Mouse (Mus musculus) lung, adult 18-20 months (tissue): ENCODE results near the gene Kyat3.
"Not testable (repeated sequence)": the region's sequence is repeated elsewhere in the genome, so short reads cannot be mapped to it uniquely, and the experiment has no call there.

Experiments used
- DNase-seq, 2 experiments: peaks; one replicate each; pipeline ENCODE4 v3.0.0; 2022; ENCODE audit warnings: mixed read lengths in 2 of 2

The Kyat3 gene

DNA sequence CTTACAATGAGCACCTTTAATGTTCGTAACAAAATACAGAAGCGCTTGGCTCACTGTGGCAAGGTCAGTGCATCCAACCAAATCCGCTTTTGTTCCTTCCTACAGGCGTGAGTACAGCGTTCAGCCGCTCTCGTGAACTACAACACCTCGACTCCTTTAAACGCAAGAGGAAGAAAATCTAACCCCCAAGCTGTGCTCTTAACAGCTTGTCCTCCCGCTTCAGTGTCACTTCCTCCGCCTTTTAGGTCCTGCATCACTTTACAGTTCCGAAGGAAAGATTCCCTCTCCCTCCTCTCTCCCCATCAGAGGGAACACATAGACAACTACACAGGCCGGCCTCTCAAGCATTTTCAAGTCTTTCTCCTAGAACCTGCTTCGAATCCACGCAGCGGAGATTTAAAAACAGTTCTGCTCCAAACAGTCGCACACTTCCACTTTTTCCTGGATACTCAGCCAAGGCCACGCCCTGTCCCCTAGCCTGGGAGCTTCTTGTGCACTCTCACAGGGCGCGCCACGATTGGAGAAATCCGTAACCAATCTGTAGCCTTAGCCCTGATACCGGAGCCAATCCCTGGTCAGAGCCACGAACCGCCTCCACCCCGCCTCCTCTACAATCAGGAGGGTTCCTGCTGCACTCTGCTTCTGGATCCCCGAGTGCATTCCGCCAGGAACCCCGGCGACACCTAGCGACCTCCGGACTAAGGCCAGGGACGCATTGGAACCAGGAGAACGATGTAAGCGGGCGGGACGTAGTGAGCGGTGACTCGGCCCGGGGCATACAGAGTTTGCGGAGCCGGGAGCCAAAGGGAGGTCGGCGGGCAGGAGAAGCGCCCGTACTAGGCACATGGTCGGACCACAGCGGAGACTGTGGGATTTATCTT lies at the start of gene Kyat3:
Gene Kyat3 (plus strand): TSS at position 610 of the 881 bp plus-strand sequence.
- peak; percentile 98 for DNase-seq

DNA sequence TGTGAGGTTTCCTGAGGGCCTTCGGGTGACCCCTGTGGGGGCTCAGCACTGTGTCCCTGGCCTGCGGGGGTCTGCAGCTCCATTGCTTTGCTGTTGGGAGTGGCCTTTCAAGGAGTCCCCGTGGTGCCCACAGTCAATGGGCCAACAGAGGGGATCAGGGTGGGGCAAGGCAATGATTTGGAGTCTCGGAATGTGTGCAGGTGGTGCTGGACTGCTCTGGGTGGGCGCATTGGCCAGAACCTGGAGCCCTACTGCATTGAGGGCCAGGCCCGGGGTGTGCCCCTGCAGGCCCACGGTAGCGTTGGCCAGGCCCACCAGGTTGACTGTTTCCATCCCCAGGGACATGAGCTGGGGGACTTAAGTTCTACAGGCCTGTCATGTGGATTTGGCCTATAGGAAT lies 36.1 kb upstream of the Kyat3 start:
- DNase-seq: no peak

DNA sequence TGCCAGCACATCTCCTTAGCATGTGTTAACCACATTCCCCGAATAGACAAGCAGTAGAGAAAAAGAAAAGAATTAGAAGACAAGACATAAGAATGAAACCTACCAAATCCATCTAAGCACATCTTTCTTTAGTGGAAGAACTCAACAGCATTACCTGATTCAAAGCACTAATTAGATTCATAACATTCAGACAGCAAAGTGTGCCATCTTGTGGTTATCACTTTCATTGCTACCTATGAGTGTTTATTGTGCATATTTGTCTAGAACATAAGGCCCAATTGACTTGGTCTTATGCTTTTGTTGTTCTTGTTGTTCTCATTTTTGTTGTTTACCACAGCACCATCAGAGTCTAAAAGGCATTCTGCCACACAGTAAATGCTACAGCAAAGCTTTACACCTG lies 26.2 kb upstream of the Kyat3 start:
- no peak for DNase-seq

DNA sequence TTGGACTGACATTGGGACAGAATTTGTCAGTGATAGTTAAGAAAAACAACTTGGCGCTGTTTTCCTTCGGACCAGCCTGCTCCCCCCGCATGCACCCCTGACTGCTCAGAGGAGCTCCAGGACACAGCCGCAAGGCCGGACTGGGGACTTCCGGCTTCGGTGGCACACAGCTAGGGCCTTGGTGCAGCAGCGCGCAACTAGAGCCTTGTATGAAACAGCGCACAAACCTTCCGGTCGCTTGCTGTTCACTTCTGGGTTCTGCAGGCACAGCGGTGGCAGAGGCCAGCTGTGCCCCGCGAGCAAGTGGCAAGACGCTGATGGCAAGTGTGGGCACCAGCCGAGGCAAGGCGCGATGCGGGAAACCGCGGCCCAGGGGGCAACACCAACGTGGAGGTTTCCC lies 12.9 kb upstream of the Kyat3 start:
- no peak for DNase-seq

DNA sequence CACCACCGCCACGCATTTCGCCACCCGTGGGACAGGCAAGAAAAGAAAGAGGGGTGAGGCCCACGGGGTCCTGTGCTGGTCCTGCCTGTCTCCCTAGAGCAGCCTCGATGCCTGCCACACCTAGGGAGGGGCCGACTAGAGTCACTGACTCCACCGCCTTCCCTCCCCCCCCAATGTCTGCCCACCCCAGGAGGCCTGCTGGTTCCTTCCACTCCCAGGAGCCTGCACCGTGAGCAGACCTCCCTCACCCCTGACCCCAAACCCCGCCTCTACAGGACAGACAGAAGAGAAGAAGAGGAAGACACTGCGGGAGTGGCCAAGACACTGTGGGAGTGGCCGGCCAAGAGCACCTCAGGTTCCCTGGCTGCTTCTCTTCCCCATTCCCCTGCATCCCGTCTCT lies 12.5 kb upstream of the Kyat3 start:
- no peak for DNase-seq

DNA sequence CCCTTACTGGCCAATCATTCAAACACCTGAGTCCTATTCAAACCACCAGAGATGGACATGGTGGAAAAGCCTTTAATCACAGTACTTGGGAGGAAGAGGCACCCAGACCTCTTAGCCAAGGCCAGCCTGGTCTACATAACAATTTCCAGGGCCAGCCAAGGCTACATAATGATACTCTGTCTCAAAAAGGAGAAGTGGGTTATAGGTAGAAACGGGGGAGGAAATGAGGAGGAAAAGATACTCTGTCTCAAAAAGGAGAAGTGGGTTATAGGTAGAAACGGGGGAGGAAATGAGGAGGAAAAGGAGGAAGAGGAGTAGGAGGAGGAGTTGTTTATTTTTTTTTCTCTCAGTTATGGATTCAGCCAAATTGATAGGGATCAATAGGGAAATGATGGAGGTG lies 4.3 kb upstream of the Kyat3 start:
- DNase-seq: no peak

DNA sequence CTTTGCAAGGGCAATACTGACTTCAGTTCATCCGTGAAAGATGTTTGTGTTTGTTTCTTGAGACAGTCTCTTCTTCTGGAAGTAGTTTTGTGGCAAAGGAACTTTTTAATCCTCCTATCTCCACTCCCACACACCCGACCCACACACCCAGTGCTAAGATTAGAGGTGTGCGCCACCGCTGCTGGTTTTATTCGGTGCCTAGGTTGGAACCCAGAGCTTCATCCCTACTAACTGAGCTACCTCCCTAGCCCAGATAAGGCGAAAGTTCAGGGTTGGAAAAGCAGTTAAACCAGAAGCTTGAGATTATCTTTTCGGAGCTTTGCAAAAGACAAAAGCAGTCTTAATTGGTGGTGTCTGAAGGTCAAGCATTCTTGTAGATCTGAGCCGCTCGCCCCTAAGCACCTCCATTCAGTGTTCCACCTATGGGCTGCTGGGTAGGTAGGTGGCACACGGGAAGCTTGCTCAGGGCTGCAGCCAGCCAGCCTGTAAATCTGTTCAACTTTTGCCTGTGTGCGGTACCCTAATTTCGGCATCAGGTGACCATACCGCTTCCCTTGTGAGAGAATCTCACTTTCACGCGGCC lies 647 bp downstream of the Kyat3 start:
- no peak for DNase-seq

DNA sequence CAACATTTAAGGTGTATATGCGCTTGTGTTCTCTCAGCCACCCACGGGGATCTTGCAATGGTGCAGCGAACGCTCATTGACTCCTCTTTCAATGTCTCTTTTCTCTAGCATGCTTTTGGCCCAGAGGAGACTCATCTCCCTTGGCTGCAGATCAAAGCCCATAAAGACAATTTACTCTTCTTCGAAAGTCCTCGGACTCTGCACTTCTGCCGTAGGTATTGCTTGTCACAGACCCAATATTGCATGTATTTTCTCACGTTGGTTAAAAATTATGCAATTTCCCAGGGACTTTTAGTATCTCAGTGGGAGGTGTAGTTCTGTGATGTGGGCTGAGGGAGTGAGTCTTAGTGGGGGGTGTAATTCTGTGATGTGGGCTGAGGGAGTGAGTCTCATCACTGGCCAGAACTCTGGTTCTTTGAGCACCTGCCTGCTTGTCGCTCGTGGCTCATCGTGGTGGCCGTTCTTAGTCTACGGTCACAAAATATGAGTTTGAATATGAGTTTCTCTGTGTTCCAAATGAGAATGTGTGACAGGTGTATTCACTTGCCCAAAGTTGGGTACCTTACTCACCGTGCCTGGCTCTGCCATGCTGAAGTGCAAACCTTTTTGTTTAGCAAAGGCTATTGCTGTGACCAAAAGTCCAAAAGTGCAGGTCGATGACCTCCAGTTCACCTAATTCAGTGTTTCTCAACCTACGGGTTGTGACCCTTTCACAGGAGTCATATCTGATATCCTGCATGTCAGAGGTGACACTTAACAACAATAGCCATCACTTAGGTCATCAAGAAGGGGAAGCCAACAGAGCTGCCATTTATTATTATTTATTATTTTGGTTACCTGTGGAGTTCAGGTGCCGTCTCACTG lies 6.0 kb downstream of the Kyat3 start:
- DNase-seq: no peak

DNA sequence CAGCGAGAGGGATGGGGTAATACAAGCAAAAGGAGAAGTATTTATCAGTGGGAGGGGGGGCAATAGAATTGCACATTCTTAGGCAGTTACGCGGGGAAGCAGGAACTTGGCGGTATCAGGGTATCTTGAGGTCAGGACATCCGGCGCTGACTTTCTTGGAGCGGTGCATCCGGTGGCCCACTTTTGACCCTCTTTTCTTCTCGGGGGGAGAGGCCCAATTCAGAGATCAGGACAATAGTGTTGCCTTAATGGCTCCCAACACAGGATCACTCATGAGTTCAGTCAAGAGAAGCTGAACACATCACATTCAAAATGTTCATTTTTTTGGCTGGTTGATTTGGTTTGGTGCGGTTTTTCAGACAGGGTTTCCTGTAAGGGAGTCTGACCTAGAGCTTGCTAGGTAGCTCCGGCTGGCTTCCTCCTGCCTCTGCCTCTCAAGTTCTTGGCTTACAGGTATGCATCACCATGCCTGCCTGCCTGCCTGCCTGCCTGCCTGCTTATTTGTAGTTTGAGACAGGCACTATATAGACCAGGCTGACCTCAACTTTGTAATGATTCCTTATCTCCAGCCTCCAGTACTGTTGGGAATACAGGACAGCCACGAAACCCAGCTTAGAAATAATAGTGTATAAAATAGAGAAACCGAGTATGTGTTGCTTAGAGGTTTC lies 7.5 kb downstream of the Kyat3 start:
- DNase-seq: not testable (repeated sequence)

DNA sequence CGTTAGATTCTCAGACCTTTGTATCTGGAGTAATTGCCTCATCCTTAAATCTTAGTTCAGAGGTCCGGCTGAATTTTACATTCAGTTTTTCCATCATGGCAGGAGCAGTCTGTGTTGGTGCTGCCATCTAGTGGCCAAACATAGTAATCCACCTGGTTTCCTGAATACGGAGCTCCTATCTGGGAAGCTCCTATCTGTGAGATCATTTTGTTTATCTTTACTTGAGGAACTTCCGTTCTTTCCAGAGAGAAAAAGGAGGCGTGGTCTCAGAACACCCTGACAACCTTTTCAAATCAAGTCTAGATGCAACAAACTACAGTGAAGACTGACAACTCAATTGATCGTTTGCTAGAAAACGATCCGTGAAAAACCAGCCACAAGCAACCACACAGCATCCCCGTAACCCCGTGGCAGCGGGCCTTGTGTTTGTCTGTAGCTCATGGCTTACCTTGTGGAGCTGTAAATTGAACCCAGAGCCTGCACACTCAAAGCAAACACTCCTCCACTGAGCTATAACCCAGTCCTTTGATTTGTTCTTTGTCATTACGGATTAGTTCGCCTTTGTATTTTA lies 8.1 kb downstream of the Kyat3 start:
- peak; percentile 39 to 76 for DNase-seq

DNA sequence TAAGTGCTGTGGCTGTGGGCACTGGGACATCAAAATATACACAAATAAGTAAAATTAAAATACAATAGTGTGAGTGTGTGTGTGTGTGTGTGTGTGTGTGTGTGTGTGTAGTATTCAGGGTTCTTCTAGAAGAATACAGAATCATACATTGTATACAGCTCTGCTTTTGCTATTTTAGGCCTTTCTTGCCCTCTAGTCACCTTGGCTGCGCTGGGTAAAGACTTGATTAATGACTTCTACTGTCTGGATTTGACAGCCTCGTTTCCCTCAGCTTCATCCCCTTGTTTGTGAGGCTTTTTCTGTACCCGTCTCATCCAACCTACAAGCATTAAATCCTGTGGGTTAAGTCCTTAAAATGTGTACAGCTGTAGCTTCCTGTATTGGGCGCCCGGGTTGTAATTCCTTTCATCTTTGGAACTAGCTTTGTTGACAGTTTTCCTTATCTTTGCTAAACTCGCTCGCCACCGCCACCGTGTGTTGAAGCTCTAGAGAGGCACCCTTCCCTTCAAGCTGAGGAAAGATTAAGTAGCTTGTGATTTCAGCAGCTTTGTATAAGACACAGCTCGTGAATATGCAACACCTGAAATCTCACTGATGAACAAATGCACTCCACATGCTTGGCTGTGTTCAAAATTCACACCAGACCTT lies 9.6 kb downstream of the Kyat3 start:
- peak; percentile 47 to 56 for DNase-seq

DNA sequence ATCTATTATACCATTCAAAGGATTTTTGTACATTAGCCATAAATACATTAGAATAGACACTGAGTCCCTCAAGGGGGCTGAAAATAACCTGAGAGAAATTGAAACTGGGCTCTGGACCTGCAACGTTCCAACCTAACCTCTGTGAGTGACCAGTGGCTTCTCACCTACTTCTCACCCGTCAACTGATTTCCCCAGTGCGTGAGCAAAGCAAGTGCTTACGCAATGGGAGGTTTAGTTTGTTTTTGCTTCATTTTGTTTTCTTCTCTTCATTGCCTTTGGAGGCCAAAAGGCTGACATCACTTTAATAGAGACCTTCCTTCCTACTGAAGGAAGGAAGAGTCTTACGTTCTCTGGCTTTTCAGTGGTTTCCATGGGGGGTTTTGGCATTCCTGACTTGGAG lies 10.5 kb downstream of the Kyat3 start:
- no peak for DNase-seq

DNA sequence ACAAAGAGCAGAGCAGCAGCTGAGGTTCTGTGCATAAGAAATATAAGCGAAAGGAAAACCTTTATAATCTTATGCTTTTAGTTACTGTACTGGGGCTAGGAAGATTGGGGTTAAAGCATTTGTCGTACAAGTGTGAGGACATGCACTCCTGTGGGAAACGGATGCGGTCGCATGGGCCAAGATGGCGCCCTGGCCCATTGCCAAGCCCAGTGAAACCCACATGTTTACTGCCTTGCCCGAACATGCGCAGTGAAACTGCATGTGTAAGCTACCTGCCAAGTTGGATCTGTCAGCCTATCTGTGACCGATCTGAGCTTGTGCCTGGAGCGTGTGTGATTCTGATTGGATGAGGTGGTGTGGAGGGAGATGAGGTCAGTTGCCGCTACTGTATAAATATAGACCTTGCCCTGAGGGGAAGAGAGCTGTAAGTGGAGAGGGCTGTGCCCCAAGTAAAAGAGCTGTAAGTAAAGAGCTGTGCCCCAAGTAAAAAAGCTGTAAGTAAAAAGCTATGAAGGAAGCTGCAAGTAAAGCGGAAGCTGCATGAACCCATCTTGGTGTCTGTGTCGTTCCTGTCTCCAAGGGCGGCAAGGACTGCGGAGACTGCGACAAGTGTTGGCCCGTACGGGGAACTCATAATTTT lies 11.7 kb downstream of the Kyat3 start:
- DNase-seq: not testable (repeated sequence)

DNA sequence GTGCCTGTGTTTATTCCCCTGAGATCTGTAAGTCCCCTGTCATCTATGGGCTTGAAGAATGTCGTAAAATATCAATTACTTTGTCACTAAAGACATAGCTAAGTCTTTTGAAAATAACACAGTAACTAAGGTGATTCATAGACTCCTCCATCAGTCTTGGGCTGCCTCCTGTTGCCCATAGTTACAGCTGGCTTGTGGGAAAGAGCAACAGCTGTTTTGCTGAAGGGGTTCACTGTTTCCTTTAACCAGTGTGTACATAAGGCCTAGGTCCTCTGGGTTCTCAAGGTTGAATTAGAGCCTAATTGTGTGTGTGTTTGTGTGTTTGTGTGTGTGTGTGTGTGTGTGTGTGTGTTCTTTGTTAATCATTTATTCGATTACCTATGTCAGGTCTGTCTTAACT lies 24.6 kb downstream of the Kyat3 start:
- no peak for DNase-seq

DNA sequence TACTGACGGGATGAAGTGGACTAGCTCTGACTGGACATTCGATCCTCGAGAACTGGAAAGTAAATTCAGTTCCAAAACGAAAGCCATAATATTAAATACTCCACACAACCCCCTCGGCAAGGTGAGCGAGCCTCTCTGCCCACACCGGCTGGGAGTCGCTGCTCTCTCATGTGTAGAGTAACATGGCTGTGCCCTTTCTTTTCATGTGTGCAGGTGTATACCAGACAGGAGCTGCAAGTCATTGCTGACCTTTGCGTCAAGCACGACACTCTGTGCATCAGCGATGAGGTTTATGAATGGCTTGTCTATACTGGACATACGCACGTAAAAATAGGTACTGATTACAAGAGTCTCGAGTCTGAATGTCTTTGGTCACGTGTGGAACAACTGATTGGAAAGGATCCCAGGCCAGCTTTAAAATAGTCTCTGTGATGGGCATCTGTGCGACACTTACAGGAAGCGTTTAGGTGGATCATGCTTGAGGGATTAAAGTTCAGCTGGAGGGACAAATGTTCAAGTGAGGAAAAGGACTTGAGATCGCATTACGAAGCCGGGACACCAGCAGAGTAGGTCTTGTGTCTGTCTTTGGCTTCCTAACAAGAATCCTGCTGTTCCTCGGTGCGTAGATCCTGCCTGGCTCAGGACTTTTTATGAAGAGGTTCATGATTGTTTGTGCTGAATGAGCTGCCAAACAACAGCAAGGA lies 25.3 kb downstream of the Kyat3 start:
- DNase-seq: no peak

DNA sequence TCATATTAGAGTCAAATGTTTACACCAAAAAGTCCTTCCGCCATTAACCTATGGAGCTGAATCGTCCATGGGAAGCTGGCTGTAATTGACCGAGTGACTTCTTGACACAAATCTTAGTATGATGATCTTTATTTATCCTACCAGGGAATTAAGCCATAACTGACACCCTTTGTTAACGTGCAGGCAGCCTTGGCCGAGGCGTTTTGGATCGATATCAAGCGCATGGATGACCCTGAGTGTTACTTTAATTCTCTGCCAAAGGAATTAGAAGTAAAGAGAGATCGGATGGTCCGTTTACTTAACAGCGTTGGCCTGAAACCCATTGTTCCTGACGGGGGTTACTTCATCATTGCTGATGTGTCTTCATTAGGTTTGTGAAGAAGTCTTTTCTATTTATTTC lies 33.4 kb downstream of the Kyat3 start:
- no peak for DNase-seq

DNA sequence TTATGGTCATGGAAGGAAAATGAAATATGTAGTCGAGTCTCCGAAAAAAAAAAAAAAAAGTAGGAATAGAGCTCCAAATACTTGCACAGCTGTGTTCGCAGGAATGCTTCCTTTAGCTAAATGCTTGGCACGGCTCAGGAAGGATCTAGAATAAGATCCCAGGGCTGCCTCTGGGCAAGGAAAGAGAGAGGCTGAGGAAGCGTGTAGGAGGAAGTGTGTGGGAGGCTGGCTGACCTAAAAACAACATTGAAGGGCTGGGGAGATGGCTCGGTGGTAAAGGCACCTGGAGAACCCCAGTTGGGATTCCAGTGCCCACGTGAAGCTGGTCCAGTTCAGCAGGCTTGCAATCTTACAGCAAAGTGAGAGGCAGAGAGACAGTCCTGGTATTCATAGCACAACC lies 40.0 kb downstream of the Kyat3 start:
- no peak for DNase-seq

DNA sequence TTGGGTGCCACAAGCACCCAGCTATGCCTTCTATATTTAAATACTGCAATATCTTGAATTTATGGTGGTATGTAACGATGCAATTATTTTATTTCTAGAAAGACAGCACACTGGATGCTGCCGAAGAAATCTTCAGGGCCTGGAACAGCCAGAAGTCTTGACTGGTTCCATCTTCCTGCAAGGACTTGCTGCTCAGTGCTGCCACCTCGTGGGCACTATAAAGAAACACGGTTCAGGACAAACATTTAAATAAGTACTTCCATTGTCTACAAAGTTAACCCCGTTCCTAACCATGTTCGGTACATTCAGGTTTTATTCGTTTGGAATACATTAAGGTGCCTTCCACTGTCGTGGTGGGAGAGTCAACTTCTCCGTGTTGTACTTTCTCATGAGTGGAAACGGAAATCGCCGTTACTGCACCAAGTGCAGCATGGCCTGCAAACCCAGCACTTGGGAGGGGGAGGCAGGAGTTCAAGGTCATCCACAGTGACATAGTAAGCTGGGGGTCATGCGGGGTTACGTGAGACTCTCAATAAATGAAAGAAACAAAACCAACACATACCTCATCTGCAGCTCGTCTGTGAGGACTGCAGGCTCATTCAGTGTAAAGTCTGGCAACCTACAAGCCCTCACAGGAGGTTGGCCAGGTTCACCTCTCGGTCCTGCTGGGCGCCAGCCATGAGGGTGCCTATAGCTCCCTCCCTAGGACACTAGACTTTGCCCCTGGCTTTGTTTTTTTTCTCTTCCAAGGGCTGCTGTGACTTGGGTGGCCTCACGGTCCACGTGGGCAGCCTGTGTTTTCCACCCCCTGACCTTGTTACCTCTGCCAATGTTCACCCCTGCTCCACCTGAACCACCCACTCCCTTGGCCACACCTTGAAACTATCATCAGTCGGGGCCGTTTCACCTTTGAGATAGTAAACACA lies 43.4 kb downstream of the Kyat3 start:
- peak; percentile 10 to 15 for DNase-seq

DNA sequence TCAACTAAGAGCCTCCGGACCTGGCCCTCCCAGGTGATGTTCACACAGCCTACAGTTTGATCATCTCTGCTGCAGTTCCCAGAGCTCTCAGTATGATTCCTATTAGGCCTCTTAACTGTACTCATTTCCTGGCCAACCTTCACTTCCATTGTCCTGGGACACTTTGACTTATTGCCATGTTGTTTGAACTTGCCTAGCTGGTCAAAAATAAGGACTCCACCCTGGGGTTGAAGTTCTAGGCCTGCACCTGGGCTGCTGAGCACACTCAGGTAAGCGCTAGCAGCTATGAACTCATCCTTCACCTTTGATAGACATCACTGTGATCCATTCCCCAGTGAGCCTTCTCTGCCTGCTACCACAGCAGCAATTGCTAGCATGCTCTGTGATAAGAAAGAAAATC lies 44.2 kb downstream of the Kyat3 start:
- DNase-seq: no peak

DNA sequence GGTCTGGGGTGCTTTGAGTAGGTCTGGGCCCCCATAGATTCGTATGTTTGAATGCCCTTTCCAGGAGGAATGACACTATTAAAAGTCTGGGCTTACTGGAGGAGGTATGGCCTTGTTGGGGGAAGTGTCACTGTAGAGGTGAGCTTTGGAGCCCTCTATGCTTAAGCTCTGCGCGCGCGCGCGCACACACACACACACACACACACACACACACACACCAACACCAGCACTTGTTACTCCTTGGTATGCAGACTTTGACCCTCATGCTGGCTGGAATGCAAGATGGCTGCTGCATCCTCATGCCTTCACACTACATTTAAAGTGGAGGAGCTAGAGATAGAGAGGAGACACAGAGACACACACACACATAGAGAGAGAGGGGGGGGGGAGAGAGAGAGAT lies 46.8 kb downstream of the Kyat3 start:
- no peak for DNase-seq
